Mouse (Mus musculus) MEL (cell line): ENCODE data around the gene Casp3. TPM values are rescaled to one million over a fixed set of nuclear protein-coding genes. Genes with fewer than 3 reads are reported as not detected.

ENCODE experiments used
- DNase-seq: peaks from one replicate; pipeline ENCODE4 v3.0.0; 2011; ENCODE audit warnings: low read depth, low spot score
- H3K27ac ChIP-seq: 2 replicates; pipeline ENCODE4 v1.5.1; 2012; ENCODE audit warnings: low read depth, mild to moderate bottlenecking, control low read depth, low read length, moderate library complexity; ENCODE audit not compliant: control insufficient read depth
- H3K27me3 ChIP-seq, 2 experiments: fragments of 150-350 bp in 1 of 2; sonication (generic) in 1 of 2; 2 replicates each; pipeline ENCODE4 v1.6.1; 2012; ENCODE audit warnings: low read length in 2 of 2, mild to moderate bottlenecking in 2 of 2, improper control_type of control experiment in 1 of 2, moderate library complexity in 1 of 2; ENCODE audit not compliant: insufficient read depth in 2 of 2, control insufficient read depth in 1 of 2
- H3K36me3 ChIP-seq, 2 experiments: 2 replicates each; pipeline ENCODE4 v1.6.1; 2012 to 2014; ENCODE audit warnings: low read length in 2 of 2, improper control_type of control experiment in 1 of 2, inconsistent platforms in 1 of 2, mild to moderate bottlenecking in 1 of 2; ENCODE audit not compliant: insufficient read depth in 2 of 2, control insufficient read depth in 1 of 2
- H3K4me1 ChIP-seq, 2 experiments: fragments of 150-350 bp in 1 of 2; sonication (generic) in 1 of 2; 2 replicates each; pipeline ENCODE4 v1.6.1; 2012; ENCODE audit warnings: low read length in 2 of 2, improper control_type of control experiment in 1 of 2, mild to moderate bottlenecking in 1 of 2; ENCODE audit not compliant: insufficient read depth in 2 of 2, control insufficient read depth in 1 of 2
- H3K4me3 ChIP-seq, 2 experiments: fragments of 150-350 bp in 1 of 2; sonication (generic) in 1 of 2; 2 replicates each; pipeline ENCODE4 v1.5.1; 2012; ENCODE audit warnings: low read depth in 2 of 2, low read length in 2 of 2, mild to moderate bottlenecking in 2 of 2, moderate library complexity in 2 of 2, control low read depth in 1 of 2, improper control_type of control experiment in 1 of 2; ENCODE audit not compliant: control insufficient read depth in 1 of 2, insufficient read depth in 1 of 2
- H3K79me2 ChIP-seq: 2 replicates; pipeline ENCODE4 v1.6.1; 2012; ENCODE audit warnings: mild to moderate bottlenecking, low read length, moderate library complexity; ENCODE audit not compliant: control insufficient read depth, poor library complexity, insufficient read depth
- H3K9ac ChIP-seq: 2 replicates; pipeline ENCODE4 v1.6.1; 2012; ENCODE audit warnings: low read depth, mild to moderate bottlenecking, control low read depth, low read length, moderate library complexity; ENCODE audit not compliant: control insufficient read depth, poor library complexity, severe bottlenecking
- H3K9me3 ChIP-seq: fragments of 150-350 bp; sonication (generic); replicated peaks from 2 replicates; pipeline ENCODE4 v1.6.1; 2012; ENCODE audit warnings: mild to moderate bottlenecking, low read length, improper control_type of control experiment, moderate library complexity; ENCODE audit not compliant: insufficient read depth
- BHLHE40 ChIP-seq: IDR thresholded peaks from 2 replicates; pipeline ENCODE4 v1.6.1; 2012; ENCODE audit warnings: low read depth, mild to moderate bottlenecking, inconsistent platforms, low read length, improper control_type of control experiment, borderline replicate concordance
- CHD1 ChIP-seq: IDR thresholded peaks from 2 replicates; pipeline ENCODE4 v1.6.1; 2012; ENCODE audit warnings: low read depth, mild to moderate bottlenecking, inconsistent platforms, low read length, improper control_type of control experiment
- CHD2 ChIP-seq: IDR thresholded peaks from 2 replicates; pipeline ENCODE4 v1.6.1; 2011; ENCODE audit warnings: low read length, improper control_type of control experiment
- E2F4 ChIP-seq: IDR thresholded peaks from 2 replicates; pipeline ENCODE4 v1.6.1; 2011; ENCODE audit warnings: low read depth, low read length, improper control_type of control experiment, borderline replicate concordance
- EP300 ChIP-seq, 2 experiments: IDR thresholded peaks; 2 replicates each; pipeline ENCODE4 v1.6.1; 2011; ENCODE audit warnings: improper control_type of control experiment in 2 of 2, low read length in 2 of 2, low read depth in 1 of 2, mild to moderate bottlenecking in 1 of 2
- GATA1 ChIP-seq: IDR thresholded peaks from 2 replicates; pipeline ENCODE4 v1.6.1; 2011; ENCODE audit warnings: low read depth, low read length, improper control_type of control experiment
- HCFC1 ChIP-seq: IDR thresholded peaks from 2 replicates; pipeline ENCODE4 v1.6.1; 2012; ENCODE audit warnings: low read depth, mild to moderate bottlenecking, inconsistent platforms, low read length, improper control_type of control experiment, moderate library complexity
- KAT2A ChIP-seq: conservative IDR thresholded peaks from 2 replicates; pipeline ENCODE4 v1.6.1; 2012; ENCODE audit warnings: low read depth, low read length, improper control_type of control experiment, inconsistent platforms
- MAX ChIP-seq: IDR thresholded peaks from 2 replicates; pipeline ENCODE4 v1.6.1; 2011; ENCODE audit warnings: low read length, improper control_type of control experiment
- POLR2A ChIP-seq, 2 experiments: IDR thresholded peaks; 2 replicates each; pipeline ENCODE4 v1.6.1; 2011 to 2012; ENCODE audit warnings: low read length in 2 of 2, mild to moderate bottlenecking in 2 of 2, control low read depth in 1 of 2, improper control_type of control experiment in 1 of 2, low read depth in 1 of 2, moderate library complexity in 1 of 2; ENCODE audit not compliant: control insufficient read depth in 1 of 2, insufficient read depth in 1 of 2, poor library complexity in 1 of 2
- POLR2AphosphoS2 ChIP-seq: IDR thresholded peaks from 2 replicates; pipeline ENCODE4 v1.6.1; 2011; ENCODE audit warnings: low read length, improper control_type of control experiment
- RCOR1 ChIP-seq: IDR thresholded peaks from 2 replicates; pipeline ENCODE4 v1.6.1; 2012; ENCODE audit warnings: low read depth, mild to moderate bottlenecking, inconsistent platforms, low read length, improper control_type of control experiment
- SIN3A ChIP-seq: IDR thresholded peaks from 2 replicates; pipeline ENCODE4 v1.6.1; 2012; ENCODE audit warnings: low read length, improper control_type of control experiment, inconsistent platforms
- TAL1 ChIP-seq: IDR thresholded peaks from 2 replicates; pipeline ENCODE4 v1.6.1; 2012; ENCODE audit warnings: mild to moderate bottlenecking, inconsistent platforms, low read length, moderate library complexity, mixed read lengths
- TBP ChIP-seq: IDR thresholded peaks from 2 replicates; pipeline ENCODE4 v1.8.0; 2011; ENCODE audit warnings: low read depth, low read length, improper control_type of control experiment
- UBTF ChIP-seq: IDR thresholded peaks from 2 replicates; pipeline ENCODE4 v1.6.1; 2012; ENCODE audit warnings: low read depth, mild to moderate bottlenecking, inconsistent platforms, low read length, improper control_type of control experiment, moderate library complexity, borderline replicate concordance; ENCODE audit not compliant: insufficient read depth
- USF2 ChIP-seq, 2 experiments: IDR thresholded peaks; 2 replicates each; pipeline ENCODE4 v1.6.1; 2011 to 2012; ENCODE audit warnings: improper control_type of control experiment in 2 of 2, low read length in 2 of 2, borderline replicate concordance in 1 of 2, inconsistent platforms in 1 of 2, low read depth in 1 of 2, mild to moderate bottlenecking in 1 of 2; ENCODE audit not compliant: insufficient read depth in 1 of 2
- ZKSCAN1 ChIP-seq: IDR thresholded peaks from 2 replicates; pipeline ENCODE4 v1.6.1; 2012; ENCODE audit warnings: low read depth, mild to moderate bottlenecking, inconsistent platforms, low read length, improper control_type of control experiment, moderate library complexity
- ZNF384 ChIP-seq: IDR thresholded peaks from 2 replicates; pipeline ENCODE4 v1.6.1; 2012; ENCODE audit warnings: low read depth, mild to moderate bottlenecking, inconsistent platforms, low read length, improper control_type of control experiment
- polyA plus RNA-seq, 2 experiments: library from polyadenylated mRNA; stranded (reverse) in 1 of 2; unstranded in 1 of 2; fragments of >175 nt in 1 of 2; fragments of >200 nt in 1 of 2; gene quantifications; 2 replicates each; pipeline versions ENCODE4 v1.2.1 to v1.2.4; 2012; ENCODE audit warnings: low replicate concordance in 2 of 2, low read depth in 1 of 2; ENCODE audit not compliant: insufficient read length in 2 of 2, insufficient read depth in 1 of 2, missing spikeins in 1 of 2
- total RNA-seq: library from RNA; depleted of rRNA; stranded (reverse); fragments of 300-350 nt; gene quantifications from 2 replicates; pipeline ENCODE4 v1.2.3, GENCODE M21; 2012

Casp3 gene
- total and polyA plus RNA-seq, 3 experiments, result 74.7 to 185 (median 157) TPM

- H3K27me3 ChIP-seq, result no peaks in the 10 kb centered on the region
- H3K9me3 ChIP-seq, result no peaks in the 10 kb centered on the region
- no peak overlapping the region for H3K4me3 ChIP-seq
- TF ChIP-seq BHLHE40, result no peak
- TF ChIP-seq TAL1, result no peak
- TF ChIP-seq, all 39 proteins: peak for 0
- Histone ChIP-seq H3K36me3 (peaks cover 15 to 28% of the 10 kb centered on the region in 2 experiments), H3K79me2 (no peaks in the 10 kb centered on the region), H3K4me1 (peaks cover 3 to 7% of the 10 kb centered on the region in 2 experiments), H3K27ac (no peak overlapping the region), H3K9ac (no peak overlapping the region)
- no peak for DNase-seq
These were observed 22.0 kb downstream of the Casp3 start for GRCm38 (mm10) chr8:46639010-46639571.

GRCm38 (mm10) chr8:46639852-46640251 lies 22.8 kb downstream of the Casp3 start:
- no peaks in the 10 kb centered on the region for H3K9me3 ChIP-seq
- H3K27me3 ChIP-seq, result no peaks in the 10 kb centered on the region
- H3K79me2 ChIP-seq, result no peaks in the 10 kb centered on the region
- H3K36me3 ChIP-seq, result peaks cover 9 to 28% of the 10 kb centered on the region in 2 experiments
- no peak for TF ChIP-seq ZNF384
- no peak for TF ChIP-seq KAT2A
- no peak for TF ChIP-seq TBP
- no peak for TF ChIP-seq UBTF
- no peak for TF ChIP-seq EP300 (IDR thresholded peaks at IDR 0.05; ENCODE audit: low read depth in 1 of 2, low read length in 2 of 2)
- TF ChIP-seq MAX, result no peak
- TF ChIP-seq CHD2, result no peak
- no peak for TF ChIP-seq CHD1
- no peak for TF ChIP-seq HCFC1
- no peak for TF ChIP-seq BHLHE40
- TF ChIP-seq POLR2A (IDR thresholded peaks at IDR 0.05; ENCODE audit: control insufficient read depth in 1 of 2, insufficient read depth in 1 of 2, low read depth in 1 of 2, low read length in 2 of 2, poor library complexity in 1 of 2), result no peak
- no peak for TF ChIP-seq POLR2AphosphoS2
- TF ChIP-seq GATA1, result no peak
- no peak for TF ChIP-seq E2F4
- H3K4me3 ChIP-seq, result no peak overlapping the region
- peak; percentile 55 for DNase-seq
- peaks cover 3 to 7% of the 10 kb centered on the region in 2 experiments for H3K4me1 ChIP-seq
- no peak overlapping the region; the same call in 1 of the 2 replicates for H3K27ac ChIP-seq
- no peak overlapping the region for H3K9ac ChIP-seq

- Histone ChIP-seq H3K27me3 (no peaks in the 10 kb centered on the region), H3K4me1 (peaks cover 3 to 7% of the 10 kb centered on the region in 2 experiments)
- no peak for TF ChIP-seq POLR2AphosphoS2
- 0 out of 2 replicates have a peak, but pooled peaks have one; percentile 21 for TF ChIP-seq RCOR1
- TF ChIP-seq SIN3A, result no peak
- TF ChIP-seq MAX, result no peak
- no peak for TF ChIP-seq CHD1
- no peak for TF ChIP-seq ZKSCAN1
- 0 out of 2 replicates have a peak, but pooled peaks have one; percentile 26 for TF ChIP-seq BHLHE40
- TF ChIP-seq USF2 (IDR thresholded peaks at IDR 0.05; ENCODE audit: borderline replicate concordance in 1 of 2, insufficient read depth in 1 of 2, low read depth in 1 of 2, low read length in 2 of 2), result no peak
These were observed 24.2 kb downstream of the Casp3 start for GRCm38 (mm10) chr8:46641272-46641671.

More at GRCm38 (mm10) chr8:46641272-46641671, 24.2 kb downstream of the Casp3 start:
- Histone ChIP-seq H3K4me3 (no peak overlapping the region), H3K9ac (no peak overlapping the region), H3K27ac (no peak overlapping the region), H3K9me3 (no peaks in the 10 kb centered on the region), H3K36me3 (peaks cover 5 to 28% of the 10 kb centered on the region in 2 experiments), H3K79me2 (no peaks in the 10 kb centered on the region)
- DNase-seq, result no peak
